Mouse (Mus musculus) midbrain, embryonic 14.5 days (tissue): ENCODE measurements around the gene Snx8. TPM values are rescaled to one million over a fixed set of nuclear protein-coding genes. Genes with fewer than 3 reads are reported as not detected.
"Not testable (repeated sequence)": the region's sequence is repeated elsewhere in the genome, so short reads cannot be mapped to it uniquely, and the experiment has no call there.

Experiments
- ATAC-seq: fragments of 200-750 bp; cut with Nextera tagmentation; 2 replicates; pipeline ENCODE4 v1.8.0; 2017; ENCODE audit warnings: moderate number of reproducible peaks, moderate library complexity; ENCODE audit not compliant: low FRiP score, low TSS enrichment
- DNase-seq: peaks from one replicate; pipeline ENCODE4 v3.0.0-alpha.2; 2015
- H3K27ac ChIP-seq: fragments of 300-500 bp; sonication (generic); replicated peaks from 2 replicates; pipeline ENCODE4 v1.5.1; 2014; ENCODE audit warnings: mild to moderate bottlenecking, low read depth, low read length, moderate library complexity
- H3K27me3 ChIP-seq: fragments of 300-500 bp; sonication (generic); 2 replicates; pipeline ENCODE4 v1.6.1; 2014; ENCODE audit warnings: low read length, control low read depth, mixed read lengths; ENCODE audit not compliant: control insufficient read depth, insufficient read depth
- H3K36me3 ChIP-seq: fragments of 300-500 bp; sonication (generic); 2 replicates; pipeline ENCODE4 v1.6.1; 2014; ENCODE audit warnings: low read length, control low read depth; ENCODE audit not compliant: control insufficient read depth, insufficient read depth
- H3K4me1 ChIP-seq: fragments of 300-500 bp; sonication (generic); 2 replicates; pipeline ENCODE4 v1.6.1; 2014; ENCODE audit warnings: mild to moderate bottlenecking, antibody characterized with exemption, low read length, control low read depth; ENCODE audit not compliant: control insufficient read depth, insufficient read depth
- H3K4me2 ChIP-seq: fragments of 300-500 bp; sonication (generic); 2 replicates; pipeline ENCODE4 v1.6.1; 2014; ENCODE audit warnings: mild to moderate bottlenecking, low read length, moderate library complexity
- H3K4me3 ChIP-seq: fragments of 300-500 bp; sonication (generic); replicated peaks from 2 replicates; pipeline ENCODE4 v1.5.1; 2014; ENCODE audit warnings: low read depth, low read length
- H3K9ac ChIP-seq: fragments of 300-500 bp; sonication (generic); replicated peaks from 2 replicates; pipeline ENCODE4 v1.6.1; 2014; ENCODE audit warnings: mild to moderate bottlenecking, low read length, moderate library complexity
- H3K9me3 ChIP-seq: fragments of 300-500 bp; sonication (generic); 2 replicates; pipeline ENCODE4 v1.6.1; 2016; ENCODE audit warnings: low read length, control low read depth, mixed read lengths; ENCODE audit not compliant: control insufficient read depth
- WGBS: fragments of 180-500 bp; shearing (Covaris S2); extraction: QIAGEN DNeasy Blood & Tissue Kit; methylation state at CpG from one replicate; pipeline ENCODE4 v1.1.7; 2014; 5-methylcytosine and 5-hydroxymethylcytosine counted together
- polyA plus RNA-seq: library from polyadenylated mRNA; unstranded; fragments of >200 nt; fragmentation: Nextera tagmentation; extraction: Ambion mirVana; gene quantifications from 2 replicates; pipeline ENCODE4 v1.2.1, GENCODE M21; 2014

The Snx8 gene
- polyA plus RNA-seq, 1 experiment from 2014 or later = 13.4 TPM

DNA sequence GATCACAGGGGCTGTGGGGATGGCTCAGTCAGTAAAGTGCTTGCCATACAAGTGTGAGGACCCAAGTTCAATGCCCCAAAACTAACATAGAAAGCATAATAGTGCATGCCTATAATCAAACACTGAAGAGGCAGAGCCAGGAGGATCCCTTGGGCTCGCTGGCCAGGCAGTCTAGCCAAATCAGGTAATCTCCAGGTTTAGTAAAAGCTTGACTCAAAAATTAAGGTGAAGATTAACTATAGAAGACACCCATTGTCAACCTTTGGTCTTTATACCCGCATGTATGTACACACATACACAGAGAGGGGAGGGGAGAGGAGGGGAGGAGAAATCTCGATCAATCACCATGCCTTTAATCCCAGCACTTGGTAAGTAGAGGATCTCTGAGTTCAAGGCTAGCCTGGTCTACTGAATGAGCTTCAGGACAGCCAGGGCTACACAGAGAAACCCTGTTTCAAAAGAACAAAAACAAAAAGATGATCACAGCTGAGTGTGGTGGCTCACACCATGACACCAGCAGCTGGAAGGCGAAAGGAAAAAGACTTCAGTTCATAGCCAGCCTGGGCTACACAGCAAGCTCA is 13.7 kb downstream of the Snx8 start:
- Histone ChIP-seq H3K4me3 (no peak overlapping the region), H3K27ac (no peak overlapping the region), H3K27me3 (no peaks in the 10 kb centered on the region), H3K4me2 (no peak overlapping the region), H3K4me1 (no peaks in the 10 kb centered on the region), H3K36me3 (no peaks in the 10 kb centered on the region), H3K9me3 (no peaks in the 10 kb centered on the region), H3K9ac (no peak overlapping the region)
- 87% methylated on average over 4 of the region's 4 CpGs for WGBS
- DNase-seq = no peak
- ATAC-seq = no peak

DNA sequence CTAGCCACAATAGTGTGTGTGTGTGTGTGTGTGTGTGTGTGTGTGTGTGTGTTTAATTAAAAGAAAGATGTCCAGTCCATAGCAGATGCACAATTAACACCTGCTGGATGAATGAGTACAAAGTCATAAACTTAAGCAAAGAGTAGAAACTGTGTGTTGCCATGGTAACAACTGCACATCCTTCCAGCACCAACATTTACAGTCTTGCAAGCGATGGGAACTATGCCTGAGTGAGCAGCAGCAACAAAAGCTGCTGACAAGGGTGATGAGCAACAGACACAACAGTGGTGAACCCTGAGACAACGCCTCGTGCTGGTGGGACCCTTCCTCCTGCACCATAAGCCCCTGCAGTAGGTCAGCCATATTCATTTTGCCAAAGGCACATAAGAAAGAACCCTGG is 14.8 kb downstream of the Snx8 start:
- Histone ChIP-seq H3K9ac (no peak overlapping the region), H3K36me3 (no peaks in the 10 kb centered on the region), H3K9me3 (no peaks in the 10 kb centered on the region), H3K27me3 (no peaks in the 10 kb centered on the region), H3K4me3 (no peak overlapping the region), H3K4me2 (no peak overlapping the region), H3K4me1 (no peaks in the 10 kb centered on the region), H3K27ac (no peak overlapping the region)
- ATAC-seq (no peak), DNase-seq (peak; percentile 27)
- 62% methylated on average over 3 of the region's 3 CpGs for whole genome bisulfite sequencing

DNA sequence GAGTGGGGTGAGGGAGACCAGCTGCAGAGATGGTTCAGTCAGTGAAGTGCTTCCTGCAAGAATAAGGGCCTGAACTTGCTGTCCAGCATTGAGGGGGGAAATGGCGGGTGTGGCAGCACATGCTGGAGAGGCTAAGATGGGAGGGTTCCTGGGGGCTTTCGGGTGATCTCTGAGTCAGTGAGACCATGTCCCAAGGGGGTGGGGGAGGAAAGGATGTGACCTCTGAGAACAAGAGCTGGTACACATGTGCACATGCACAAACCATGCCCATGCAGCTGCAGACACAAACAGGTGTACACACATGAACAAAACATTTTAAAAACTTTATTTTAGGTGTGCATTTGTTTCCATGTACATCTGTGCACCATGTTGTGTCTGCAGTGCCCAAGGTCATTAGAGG is 15.4 kb downstream of the Snx8 start:
- WGBS = 92% methylated on average over 2 of the region's 2 CpGs

DNA sequence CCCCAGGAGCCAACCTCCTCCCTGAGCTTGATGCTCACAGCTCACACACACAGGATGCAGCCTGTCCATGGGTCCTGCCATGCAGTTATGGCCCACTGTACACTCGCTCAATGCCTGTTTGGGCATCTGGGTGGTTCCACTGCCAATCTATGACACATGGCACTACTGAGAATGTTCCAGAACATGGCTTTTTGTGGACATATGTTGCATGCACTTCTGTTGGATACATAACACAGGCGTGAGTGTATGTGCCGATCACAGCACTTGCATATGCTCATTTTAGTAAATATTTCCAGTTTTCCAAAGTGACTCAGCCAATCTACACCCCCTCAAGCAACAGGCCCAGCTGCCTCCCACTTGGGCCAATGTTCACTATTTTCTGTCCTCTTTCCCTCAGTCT is 17.4 kb downstream of the Snx8 start:
- Histone ChIP-seq H3K9ac (no peak overlapping the region), H3K36me3 (no peaks in the 10 kb centered on the region), H3K9me3 (no peaks in the 10 kb centered on the region), H3K4me1 (no peaks in the 10 kb centered on the region), H3K27me3 (no peaks in the 10 kb centered on the region), H3K4me2 (no peak overlapping the region), H3K27ac (no peak overlapping the region), H3K4me3 (no peak overlapping the region)
- 98% methylated on average over 3 of the region's 3 CpGs for WGBS
- DNase-seq (no peak), ATAC-seq (no peak)

More for the DNA sequence above, 15.4 kb downstream of the Snx8 start:
- no peak overlapping the region for H3K9ac ChIP-seq
- H3K36me3 ChIP-seq = no peaks in the 10 kb centered on the region
- H3K27me3 ChIP-seq = no peaks in the 10 kb centered on the region
- no peaks in the 10 kb centered on the region for H3K9me3 ChIP-seq
- no peak overlapping the region for H3K4me3 ChIP-seq
- ATAC-seq = no peak
- no peak overlapping the region for H3K4me2 ChIP-seq
- no peak overlapping the region for H3K27ac ChIP-seq
- DNase-seq = no peak
- no peaks in the 10 kb centered on the region for H3K4me1 ChIP-seq

DNA sequence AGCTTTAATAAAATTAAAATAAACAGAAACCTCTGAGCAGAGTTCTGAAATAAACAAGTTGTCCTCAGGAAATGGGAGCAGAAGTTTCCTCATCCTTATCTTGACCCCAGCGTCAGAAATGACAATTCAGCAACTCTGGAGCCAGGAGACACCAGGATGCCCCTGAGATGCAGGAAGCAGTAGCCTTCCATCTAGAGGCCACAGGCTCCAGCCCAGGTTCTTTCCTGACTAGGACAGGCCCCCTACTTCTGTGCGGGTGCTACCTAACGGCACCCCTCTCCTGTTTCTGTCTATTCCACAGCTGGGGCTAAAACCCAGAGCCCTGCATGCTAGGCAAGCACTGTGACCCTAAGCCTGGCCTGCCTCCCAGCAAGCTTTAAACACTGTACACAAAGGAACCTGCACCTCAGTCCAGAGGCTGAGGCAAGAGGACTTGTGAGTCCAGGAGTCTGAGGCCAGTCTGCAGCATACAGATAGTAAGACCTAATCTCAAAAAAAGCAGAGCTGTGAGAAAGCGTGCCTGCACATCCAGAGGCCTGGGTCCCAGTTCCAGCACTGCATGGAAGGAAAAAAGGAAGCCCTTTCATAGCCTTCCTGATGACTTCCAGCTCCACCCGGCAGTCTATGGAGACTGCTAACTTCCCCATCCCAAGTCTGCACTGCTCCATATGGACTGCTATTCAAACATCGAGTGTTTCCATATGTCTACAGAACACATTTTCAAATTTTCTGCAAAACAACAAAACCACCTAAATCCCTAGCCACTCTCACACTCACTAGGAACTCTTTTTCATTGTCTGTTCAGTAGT is 18.4 kb downstream of the Snx8 start:
- H3K9me3 ChIP-seq = no peaks in the 10 kb centered on the region
- H3K36me3 ChIP-seq = no peaks in the 10 kb centered on the region
- 90% methylated on average over 6 of the region's 6 CpGs for WGBS
- no peak for ATAC-seq
- H3K4me2 ChIP-seq = no peak overlapping the region
- H3K27me3 ChIP-seq = no peaks in the 10 kb centered on the region
- no peak overlapping the region for H3K27ac ChIP-seq
- H3K9ac ChIP-seq = no peak overlapping the region
- H3K4me1 ChIP-seq = no peaks in the 10 kb centered on the region
- no peak overlapping the region for H3K4me3 ChIP-seq
- no peak for DNase-seq

DNA sequence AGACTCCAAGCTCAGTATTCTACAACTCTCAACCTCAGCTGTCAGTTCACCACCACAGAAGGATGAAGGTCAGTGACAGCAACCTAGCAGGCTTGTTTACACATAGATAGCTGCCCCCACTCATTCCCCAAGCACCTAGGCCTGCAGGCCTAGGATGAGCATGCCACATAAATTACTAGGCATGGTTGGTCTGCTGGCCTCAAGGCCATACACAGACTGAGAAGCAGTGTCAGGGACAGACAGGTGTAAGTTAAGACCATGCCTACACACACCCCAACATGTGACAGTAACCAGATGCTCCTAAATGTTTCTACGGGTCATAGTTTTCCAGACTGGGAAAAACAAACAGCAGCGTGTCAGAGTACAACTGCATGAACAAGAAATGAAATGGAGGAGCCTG is 19.6 kb downstream of the Snx8 start:
- no peaks in the 10 kb centered on the region for H3K27me3 ChIP-seq
- 94% methylated on average over 2 of the region's 2 CpGs for WGBS

DNA sequence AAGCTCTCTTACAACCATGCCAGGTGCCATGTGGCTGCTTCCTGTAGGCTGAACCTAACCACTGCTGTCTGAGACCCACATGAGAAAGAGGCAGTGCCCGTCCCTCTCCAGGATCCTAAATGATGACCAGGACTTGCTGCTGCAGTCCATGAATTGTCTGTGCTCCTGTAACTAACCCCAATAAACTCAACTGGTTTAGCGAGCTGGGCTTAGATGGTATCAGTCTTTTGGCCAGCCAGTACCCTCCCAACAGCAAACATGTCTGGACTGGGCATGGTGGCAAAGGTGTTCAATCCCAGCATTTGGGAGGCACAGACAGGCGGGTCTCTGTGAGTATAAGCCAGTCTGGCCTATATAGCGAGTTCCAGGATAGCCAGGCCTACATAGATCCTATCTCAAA is 20.1 kb downstream of the Snx8 start:
- Histone ChIP-seq H3K4me1 (no peaks in the 10 kb centered on the region), H3K4me2 (no peak overlapping the region), H3K27ac (no peak overlapping the region), H3K9me3 (no peaks in the 10 kb centered on the region), H3K4me3 (no peak overlapping the region), H3K9ac (no peak overlapping the region), H3K36me3 (no peaks in the 10 kb centered on the region), H3K27me3 (no peaks in the 10 kb centered on the region)
- WGBS = 94% methylated on average over 4 of the region's 4 CpGs
- no peak for DNase-seq
- ATAC-seq = no peak

More for the DNA sequence above, 19.6 kb downstream of the Snx8 start:
- no peak overlapping the region for H3K9ac ChIP-seq
- no peaks in the 10 kb centered on the region for H3K36me3 ChIP-seq
- no peak overlapping the region for H3K4me3 ChIP-seq
- DNase-seq (no peak), ATAC-seq (no peak)
- no peak overlapping the region for H3K27ac ChIP-seq
- no peaks in the 10 kb centered on the region for H3K9me3 ChIP-seq
- no peak overlapping the region for H3K4me2 ChIP-seq
- H3K4me1 ChIP-seq = no peaks in the 10 kb centered on the region

DNA sequence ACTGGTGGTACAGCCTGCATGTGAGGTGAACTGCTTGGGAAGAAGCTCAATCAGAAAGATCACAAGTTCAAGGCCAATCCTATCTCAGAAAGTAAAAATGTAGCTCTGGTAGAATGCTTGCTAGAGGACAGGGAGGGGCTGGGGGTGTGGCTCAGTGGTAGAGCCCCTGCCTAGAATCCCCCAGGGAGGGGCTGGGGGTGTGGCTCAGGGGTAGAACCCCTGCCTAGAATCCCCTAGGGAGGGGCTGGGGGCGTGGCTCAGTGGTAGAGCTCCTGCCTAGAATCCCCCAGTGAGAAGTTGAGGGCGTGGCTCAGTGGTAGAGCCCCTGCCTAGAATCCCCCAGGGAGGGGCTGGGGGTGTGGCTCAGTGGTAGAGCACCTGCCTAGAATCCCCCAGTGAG is 20.9 kb downstream of the Snx8 start:
- not testable (repeated sequence) for H3K36me3 ChIP-seq
- 89% methylated on average over 2 of the region's 2 CpGs for WGBS

DNA sequence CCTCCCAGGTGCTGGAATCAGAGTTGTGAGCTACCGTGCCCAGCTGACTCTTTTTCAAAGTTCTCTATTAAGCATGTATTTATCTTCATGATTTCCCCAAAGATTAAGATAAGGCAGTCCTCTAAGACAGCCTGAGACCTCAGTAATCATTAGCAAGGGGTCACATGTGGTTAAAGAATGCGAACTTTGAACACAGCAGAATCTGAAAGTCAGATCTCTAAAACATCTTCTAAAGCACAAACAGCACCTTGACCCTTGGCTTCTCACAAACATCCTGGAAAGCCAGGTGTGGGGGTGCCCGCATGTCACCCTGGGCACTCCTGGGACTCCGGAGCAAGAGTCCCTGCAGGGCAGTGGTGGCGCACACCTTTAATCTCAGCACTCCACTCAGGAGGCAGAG is 24.6 kb downstream of the Snx8 start:
- no peaks in the 10 kb centered on the region for H3K9me3 ChIP-seq
- WGBS = over 99% methylated on average over 5 of the region's 5 CpGs
- no peaks in the 10 kb centered on the region for H3K4me1 ChIP-seq
- no peak overlapping the region for H3K27ac ChIP-seq
- peaks cover 5% of the 10 kb centered on the region for H3K36me3 ChIP-seq
- H3K27me3 ChIP-seq = no peaks in the 10 kb centered on the region
- ATAC-seq = no peak
- H3K4me2 ChIP-seq = no peak overlapping the region
- no peak overlapping the region for H3K4me3 ChIP-seq
- H3K9ac ChIP-seq = no peak overlapping the region
- DNase-seq = no peak

More for the DNA sequence above, 20.9 kb downstream of the Snx8 start:
- H3K4me3 ChIP-seq, H3K27ac ChIP-seq, DNase-seq, H3K27me3 ChIP-seq, H3K9me3 ChIP-seq, H3K4me1 ChIP-seq, H3K4me2 ChIP-seq, H3K9ac ChIP-seq, ATAC-seq: not testable (repeated sequence)
